Mouse (Mus musculus) kidney, embryonic 16.5 days (tissue): ENCODE data around the gene Iqub. TPM values are rescaled to one million over a fixed set of nuclear protein-coding genes. Genes with fewer than 3 reads are reported as not detected.

Experiments used
- ATAC-seq: fragments of 200-750 bp; cut with Nextera tagmentation; 2 replicates; pipeline ENCODE4 v1.8.0; 2017; ENCODE audit warnings: moderate TSS enrichment; ENCODE audit not compliant: low FRiP score, low TSS enrichment
- H3K27ac ChIP-seq: fragments of 300-500 bp; sonication (generic); 2 replicates; pipeline ENCODE4 v1.5.1; 2014; ENCODE audit warnings: low read length
- H3K27me3 ChIP-seq: fragments of 300-500 bp; sonication (generic); 2 replicates; pipeline ENCODE4 v1.6.1; 2014; ENCODE audit warnings: low read length, control low read depth, mixed read lengths; ENCODE audit not compliant: insufficient read depth
- H3K36me3 ChIP-seq: fragments of 300-500 bp; sonication (generic); 2 replicates; pipeline ENCODE4 v1.6.1; 2014; ENCODE audit warnings: low read length, control low read depth, mixed read lengths; ENCODE audit not compliant: insufficient read depth
- H3K4me1 ChIP-seq: fragments of 300-500 bp; sonication (generic); 2 replicates; pipeline ENCODE4 v1.6.1; 2014; ENCODE audit warnings: low read length, control low read depth, mixed read lengths; ENCODE audit not compliant: insufficient read depth
- H3K4me2 ChIP-seq: fragments of 300-500 bp; sonication (generic); replicated peaks from 2 replicates; pipeline ENCODE4 v1.6.1; 2014; ENCODE audit warnings: low read depth, low read length
- H3K4me3 ChIP-seq: fragments of 300-500 bp; sonication (generic); 2 replicates; pipeline ENCODE4 v1.5.1; 2014; ENCODE audit warnings: mild to moderate bottlenecking, low read length
- H3K9ac ChIP-seq: fragments of 300-500 bp; sonication (generic); replicated peaks from 2 replicates; pipeline ENCODE4 v1.6.1; 2014; ENCODE audit warnings: low read length
- H3K9me3 ChIP-seq: fragments of 300-500 bp; sonication (generic); 2 replicates; pipeline ENCODE4 v1.6.1; 2016; ENCODE audit warnings: low read length, control low read depth
- WGBS: fragments of 180-500 bp; shearing (Covaris S2); extraction: QIAGEN DNeasy Blood & Tissue Kit; methylation state at CpG from one replicate; pipeline ENCODE4 v1.1.7; 2014; 5-methylcytosine and 5-hydroxymethylcytosine counted together
- polyA plus RNA-seq: library from polyadenylated mRNA; unstranded; fragments of >200 nt; fragmentation: Nextera tagmentation; extraction: Ambion mirVana; gene quantifications from 2 replicates; pipeline ENCODE4 v1.2.1, GENCODE M21; 2015

Iqub gene
- 0.05 and 0.12 TPM in 2 replicates for polyA plus RNA-seq

- no peak within 1 kb of the TSS for H3K27ac ChIP-seq
- H3K4me2 ChIP-seq, result no peak within 1 kb of the TSS
- H3K9ac ChIP-seq, result no peak within 1 kb of the TSS
- peaks cover 12% of the 10 kb centered on the region for H3K36me3 ChIP-seq
- ATAC-seq, result peak; percentile 91
- H3K9me3 ChIP-seq, result no peaks in the 10 kb centered on the region
- peaks cover 8% of the 10 kb centered on the region for H3K4me1 ChIP-seq
- H3K27me3 ChIP-seq, result no peaks in the 10 kb centered on the region
- 21% methylated on average over 13 of the region's 13 CpGs for WGBS
- no peak within 1 kb of the TSS for H3K4me3 ChIP-seq
These were observed at the start of gene Iqub for GRCm38 (mm10) chr6:24514552-24515284. Gene Iqub (minus strand): TSS chr6:24515067.

DNA sequence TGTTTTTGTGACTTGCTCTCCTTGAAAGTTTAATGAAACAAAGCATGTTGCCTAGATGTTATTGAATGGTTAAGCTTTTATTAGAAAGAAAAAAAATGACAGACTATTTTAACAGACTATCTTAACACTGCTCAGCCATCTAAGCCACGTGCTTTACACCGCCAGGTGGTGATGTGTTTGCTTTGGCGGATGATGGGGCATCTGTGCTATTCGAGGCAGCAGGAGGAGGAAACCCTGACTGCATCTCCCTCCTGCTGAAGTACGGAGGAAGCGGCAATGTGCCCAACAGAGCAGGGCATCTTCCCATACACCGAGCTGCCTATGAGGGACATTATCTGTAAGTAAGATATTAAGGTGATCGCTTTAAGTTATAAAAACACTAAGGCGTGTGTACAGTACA is 49.2 kb upstream of the Iqub start:
- H3K27me3 ChIP-seq, result no peaks in the 10 kb centered on the region
- no peaks in the 10 kb centered on the region for H3K4me1 ChIP-seq
- no peaks in the 10 kb centered on the region for H3K36me3 ChIP-seq
- no peak overlapping the region for H3K27ac ChIP-seq
- H3K9me3 ChIP-seq, result no peaks in the 10 kb centered on the region
- H3K4me2 ChIP-seq, result no peak overlapping the region
- H3K4me3 ChIP-seq, result no peak overlapping the region
- H3K9ac ChIP-seq, result no peak overlapping the region
- ATAC-seq, result no peak
- WGBS, result 79% methylated on average over 9 of the region's 9 CpGs

GRCm38 (mm10) chr6:24555488-24555887 is 40.6 kb upstream of the Iqub start:
- Histone ChIP-seq H3K27ac (peak overlapping the region; percentile 36), H3K36me3 (no peaks in the 10 kb centered on the region), H3K9me3 (no peaks in the 10 kb centered on the region), H3K27me3 (no peaks in the 10 kb centered on the region), H3K9ac (no peak overlapping the region), H3K4me3 (no peak overlapping the region), H3K4me2 (no peak overlapping the region), H3K4me1 (peaks cover 7% of the 10 kb centered on the region)
- no peak for ATAC-seq
- 79% methylated on average over 2 of the region's 2 CpGs for WGBS

DNA sequence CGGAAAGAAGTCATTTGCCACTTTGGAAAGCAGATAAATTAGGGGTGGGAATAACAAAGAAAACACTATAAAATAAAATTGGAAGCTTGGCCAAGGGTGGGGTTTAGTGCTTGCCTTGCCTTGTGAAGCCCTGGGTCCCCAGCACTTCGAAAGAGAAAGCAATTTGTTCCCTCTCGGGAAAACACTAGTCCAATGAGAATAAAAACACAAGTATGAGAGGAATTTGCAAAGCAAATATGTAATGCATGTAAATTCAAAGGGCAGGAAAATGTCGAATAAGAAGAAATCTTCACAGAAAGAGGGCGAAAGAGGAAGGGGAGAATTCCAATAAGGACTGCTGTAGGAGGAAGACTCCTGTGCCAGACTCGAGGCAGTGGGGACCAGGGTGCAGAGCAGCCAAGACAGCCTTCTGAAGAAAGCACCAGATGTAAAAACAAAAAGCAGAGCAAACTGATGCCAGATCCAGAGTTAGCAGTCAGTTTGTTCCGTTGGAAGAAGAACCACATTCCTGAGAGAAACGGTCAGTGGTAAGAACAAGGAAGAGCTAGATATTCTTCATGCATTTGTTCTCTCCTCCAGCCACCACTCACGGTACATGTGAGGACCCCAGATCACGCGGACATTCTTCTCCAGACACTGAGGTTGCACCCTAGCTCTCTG is 39.7 kb upstream of the Iqub start:
- Histone ChIP-seq H3K27ac (peak overlapping the region; percentile 36), H3K4me3 (no peak overlapping the region), H3K36me3 (no peaks in the 10 kb centered on the region)

GRCm38 (mm10) chr6:24552046-24552445 is 37.2 kb upstream of the Iqub start:
- ATAC-seq, result no peak
- Histone ChIP-seq H3K9me3 (0 out of 2 replicates have a peak, but pooled peaks cover 3% of the 10 kb centered on the region), H3K4me3 (no peak overlapping the region), H3K36me3 (no peaks in the 10 kb centered on the region), H3K27ac (no peak overlapping the region), H3K4me1 (peaks cover 7% of the 10 kb centered on the region), H3K4me2 (0 out of 2 replicates have a peak overlapping the region, but pooled peaks have one; percentile 10), H3K27me3 (no peaks in the 10 kb centered on the region), H3K9ac (no peak overlapping the region)
- WGBS, result 12% methylated on average over 7 of the region's 7 CpGs

More for the DNA sequence above, 39.7 kb upstream of the Iqub start:
- no peak for ATAC-seq
- 58% methylated on average over 11 of the region's 11 CpGs for WGBS
- Histone ChIP-seq H3K4me2 (no peak overlapping the region), H3K9ac (no peak overlapping the region), H3K27me3 (no peaks in the 10 kb centered on the region), H3K4me1 (peaks cover 7% of the 10 kb centered on the region), H3K9me3 (no peaks in the 10 kb centered on the region)

DNA sequence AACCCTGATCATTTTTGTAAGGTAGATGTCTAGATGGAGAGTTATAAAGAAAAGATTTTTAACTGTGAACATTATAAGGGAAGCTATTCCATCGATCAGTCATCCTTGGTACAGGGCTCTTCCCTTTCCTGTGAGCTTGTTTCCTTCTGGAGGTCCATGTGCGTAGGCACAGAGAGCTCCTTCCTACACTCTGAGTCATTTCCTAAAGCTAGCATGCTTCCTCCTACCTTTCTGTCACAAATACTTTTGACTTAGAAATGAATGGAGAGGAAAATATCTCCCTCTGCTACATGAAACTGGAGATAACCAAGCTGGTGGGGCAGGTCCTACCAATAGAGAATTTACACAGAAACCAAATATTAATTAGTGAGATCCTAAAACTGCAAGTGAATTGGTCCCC is 34.9 kb upstream of the Iqub start:
- H3K4me1 ChIP-seq, result peaks cover 9% of the 10 kb centered on the region
- no peak overlapping the region for H3K4me3 ChIP-seq
- no peak overlapping the region for H3K4me2 ChIP-seq
- no peaks in the 10 kb centered on the region for H3K36me3 ChIP-seq
- WGBS, result 72% methylated on average over 2 of the region's 2 CpGs
- 0 out of 2 replicates have a peak, but pooled peaks cover 3% of the 10 kb centered on the region for H3K9me3 ChIP-seq
- H3K27ac ChIP-seq, result no peak overlapping the region
- H3K9ac ChIP-seq, result no peak overlapping the region
- no peaks in the 10 kb centered on the region for H3K27me3 ChIP-seq
- ATAC-seq, result no peak

DNA sequence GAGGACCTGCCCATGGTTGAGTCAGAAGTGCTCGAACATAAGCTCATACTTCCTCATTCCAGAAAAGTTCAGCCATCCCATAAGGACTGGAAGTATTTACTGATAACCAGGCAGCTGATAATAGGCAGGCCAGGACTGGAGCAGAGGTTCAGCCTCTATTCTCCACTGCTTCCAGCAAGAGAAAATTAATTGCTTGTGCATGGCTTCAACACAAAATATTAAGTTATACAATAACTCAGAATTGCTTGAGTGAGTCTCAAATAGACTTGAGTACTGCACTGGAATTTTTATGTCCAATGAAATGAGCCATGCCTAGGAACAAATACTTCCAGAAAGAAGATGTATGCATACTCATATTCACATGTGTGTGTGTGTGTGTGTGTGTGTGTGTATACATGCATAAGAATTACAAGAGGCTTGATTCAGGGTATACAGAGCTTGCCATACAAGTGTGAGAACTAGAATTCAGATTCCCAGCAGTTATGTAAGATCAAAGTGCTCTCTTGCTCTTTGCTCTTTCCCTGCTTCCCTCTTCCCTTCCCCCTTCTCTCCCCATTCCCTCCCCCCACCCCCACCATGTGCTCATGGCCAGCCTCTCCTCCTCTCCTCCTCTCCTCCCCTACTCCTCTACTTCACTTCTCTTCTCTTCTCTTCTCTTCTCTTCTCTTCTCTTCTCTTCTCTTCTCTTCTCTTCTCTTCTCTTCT is 32.0 kb upstream of the Iqub start:
- Histone ChIP-seq H3K27me3 (no peaks in the 10 kb centered on the region), H3K36me3 (no peaks in the 10 kb centered on the region), H3K4me1 (peaks cover 4% of the 10 kb centered on the region), H3K9me3 (0 out of 2 replicates have a peak, but pooled peaks cover 3% of the 10 kb centered on the region), H3K27ac (peak overlapping the region; percentile 91; the same call in 1 of the 2 replicates), H3K4me2 (no peak overlapping the region), H3K9ac (no peak overlapping the region), H3K4me3 (no peak overlapping the region)
- whole genome bisulfite sequencing, result 83% methylated on average over 1 of the region's 1 CpGs
- peak; percentile 95 for ATAC-seq

GRCm38 (mm10) chr6:24543119-24543591 is 28.3 kb upstream of the Iqub start:
- H3K4me1 ChIP-seq, result 0 out of 2 replicates have a peak, but pooled peaks cover 2% of the 10 kb centered on the region
- H3K27me3 ChIP-seq, result no peaks in the 10 kb centered on the region
- no peak overlapping the region for H3K4me2 ChIP-seq
- no peaks in the 10 kb centered on the region for H3K9me3 ChIP-seq
- no peaks in the 10 kb centered on the region for H3K36me3 ChIP-seq
- H3K27ac ChIP-seq, result no peak overlapping the region
- WGBS, result 63% methylated on average over 6 of the region's 6 CpGs
- no peak overlapping the region for H3K9ac ChIP-seq
- H3K4me3 ChIP-seq, result no peak overlapping the region
- no peak for ATAC-seq

GRCm38 (mm10) chr6:24542393-24542792 is 27.5 kb upstream of the Iqub start:
- ATAC-seq, result no peak
- H3K27ac ChIP-seq, result no peak overlapping the region
- H3K36me3 ChIP-seq, result no peaks in the 10 kb centered on the region
- no peak overlapping the region for H3K4me2 ChIP-seq
- no peak overlapping the region for H3K4me3 ChIP-seq
- H3K27me3 ChIP-seq, result no peaks in the 10 kb centered on the region
- H3K9me3 ChIP-seq, result no peaks in the 10 kb centered on the region
- 0 out of 2 replicates have a peak, but pooled peaks cover 2% of the 10 kb centered on the region for H3K4me1 ChIP-seq
- H3K9ac ChIP-seq, result no peak overlapping the region
